Mouse (Mus musculus): ENCODE measurements around the gene Mbd3l2.

GRCm38 (mm10) chr9:18473324-18474128 is 43.1 kb downstream of the Mbd3l2 start:
- no peak for TF ChIP-seq CTCF (IDR thresholded peaks at IDR 0.05; ENCODE audit: control insufficient read depth, insufficient read depth, insufficient read length)
- TF ChIP-seq MAX (IDR thresholded peaks at IDR 0.05) = no peak
- TF ChIP-seq MYOG (IDR thresholded peaks at IDR 0.05; ENCODE audit: control insufficient read depth, extremely low read depth, insufficient read length) = no peak
- no peak for TF ChIP-seq CEBPB (IDR thresholded peaks at IDR 0.05; ENCODE audit: low read depth)
- no peak for TF ChIP-seq USF1 (IDR thresholded peaks at IDR 0.05; ENCODE audit: low read depth)
- no peak for TF ChIP-seq FOSL1 (IDR thresholded peaks at IDR 0.05; ENCODE audit: insufficient read depth, low read length, poor library complexity, severe bottlenecking)
- TF ChIP-seq MYOD1 (IDR thresholded peaks at IDR 0.05; ENCODE audit: control insufficient read depth, insufficient read length, low read depth) = no peak
